Mouse (Mus musculus) heart, adult 2 months (tissue): ENCODE measurements around the gene Zfp637.

Experiments used
- CTCF ChIP-seq: fragments of 200-600 bp; IDR thresholded peaks from 2 replicates; pipeline ENCODE4 v1.8.1; 2022; ENCODE audit warnings: antibody characterized with exemption, mild to moderate bottlenecking, moderate library complexity
- EP300 ChIP-seq: fragments of 200-500 bp; IDR thresholded peaks from 2 replicates; pipeline ENCODE4 v1.6.1; 2011; ENCODE audit warnings: low read depth, low read length, control low read depth; ENCODE audit not compliant: insufficient read depth
- POLR2A ChIP-seq: fragments of 200-500 bp; IDR thresholded peaks from 2 replicates; pipeline ENCODE4 v1.6.1; 2011; ENCODE audit warnings: mild to moderate bottlenecking, low read depth, low read length, control low read depth; ENCODE audit not compliant: insufficient read depth

GRCm38 (mm10) chr6:117820327-117820726 is 20.7 kb upstream of the Zfp637 start:
- TF ChIP-seq POLR2A = no peak
- TF ChIP-seq CTCF = no peak
- TF ChIP-seq EP300 = no peak
